Mouse (Mus musculus): ENCODE results near the gene Pde3b. TPM values are rescaled to one million over a fixed set of nuclear protein-coding genes. Genes with fewer than 3 reads are reported as not detected.

The Pde3b gene
- polyA plus RNA-seq, 1 experiment: 2.6 TPM

- TF ChIP-seq POLR2A (IDR thresholded peaks at IDR 0.05; ENCODE audit: low read depth, low read length) (no peak), CTCF (IDR thresholded peaks at IDR 0.05; ENCODE audit: extremely low read depth, insufficient read length, insufficient replicate concordance, low read depth, low read length) (no peak)
- H3K36me3 ChIP-seq (ENCODE audit: control insufficient read depth, insufficient read depth, low read length): no peaks in the 10 kb centered on the region; the same call in 1 of the 2 replicates
- 72% methylated on average over 1 of the region's 1 CpGs for WGBS
- H3K27me3 ChIP-seq (ENCODE audit: control insufficient read depth, insufficient read depth, low read length): no peaks in the 10 kb centered on the region
- H3K4me1 ChIP-seq (ENCODE audit: control insufficient read depth, insufficient read depth, insufficient read length, low read length): 0 out of 2 replicates have a peak, but pooled peaks cover 2% of the 10 kb centered on the region
- H3K4me3 ChIP-seq (ENCODE audit: low read depth, low read length): no peak overlapping the region
- H3K27ac ChIP-seq (ENCODE audit: insufficient read depth, low read depth, low read length): no peak overlapping the region
Observed at GRCm38 (mm10) chr7:114454858-114455257, 39.8 kb downstream of the Pde3b start.

- no peaks in the 10 kb centered on the region; the same call in 1 of the 2 replicates for H3K36me3 ChIP-seq (ENCODE audit: control insufficient read depth, insufficient read depth, low read length)
- 0 out of 2 replicates have a peak, but pooled peaks cover 2% of the 10 kb centered on the region for H3K4me1 ChIP-seq (ENCODE audit: control insufficient read depth, insufficient read depth, insufficient read length, low read length)
- TF ChIP-seq CTCF (IDR thresholded peaks at IDR 0.05; ENCODE audit: extremely low read depth, insufficient read length, insufficient replicate concordance, low read depth, low read length): no peak
- no peak for TF ChIP-seq POLR2A (IDR thresholded peaks at IDR 0.05; ENCODE audit: low read depth, low read length)
- 84% methylated on average over 4 of the region's 4 CpGs for WGBS
- H3K27me3 ChIP-seq (ENCODE audit: control insufficient read depth, insufficient read depth, low read length): no peaks in the 10 kb centered on the region
- H3K27ac ChIP-seq (ENCODE audit: insufficient read depth, low read depth, low read length): no peak overlapping the region
- H3K4me3 ChIP-seq (ENCODE audit: low read depth, low read length): no peak overlapping the region
Observed at GRCm38 (mm10) chr7:114456904-114457303, 41.8 kb downstream of the Pde3b start.

GRCm38 (mm10) chr7:114459909-114460308 lies 44.8 kb downstream of the Pde3b start:
- H3K27me3 ChIP-seq (ENCODE audit: control insufficient read depth, insufficient read depth, low read length): no peaks in the 10 kb centered on the region
- H3K27ac ChIP-seq (ENCODE audit: insufficient read depth, low read depth, low read length): no peak overlapping the region
- TF ChIP-seq POLR2A (IDR thresholded peaks at IDR 0.05; ENCODE audit: low read depth, low read length): no peak
- TF ChIP-seq CTCF (IDR thresholded peaks at IDR 0.05; ENCODE audit: extremely low read depth, insufficient read length, insufficient replicate concordance, low read depth, low read length): no peak
- H3K4me1 ChIP-seq (ENCODE audit: control insufficient read depth, insufficient read depth, insufficient read length, low read length): no peaks in the 10 kb centered on the region
- H3K36me3 ChIP-seq (ENCODE audit: control insufficient read depth, insufficient read depth, low read length): no peaks in the 10 kb centered on the region; the same call in 1 of the 2 replicates
- 78% methylated on average over 1 of the region's 1 CpGs for WGBS
- H3K4me3 ChIP-seq (ENCODE audit: low read depth, low read length): no peak overlapping the region

GRCm38 (mm10) chr7:114461727-114462126 lies 46.6 kb downstream of the Pde3b start:
- H3K27ac ChIP-seq (ENCODE audit: insufficient read depth, low read depth, low read length): no peak overlapping the region
- no peaks in the 10 kb centered on the region; the same call in 1 of the 2 replicates for H3K36me3 ChIP-seq (ENCODE audit: control insufficient read depth, insufficient read depth, low read length)
- TF ChIP-seq CTCF (IDR thresholded peaks at IDR 0.05; ENCODE audit: extremely low read depth, insufficient read length, insufficient replicate concordance, low read depth, low read length) (no peak), POLR2A (IDR thresholded peaks at IDR 0.05; ENCODE audit: low read depth, low read length) (no peak)
- H3K4me1 ChIP-seq (ENCODE audit: control insufficient read depth, insufficient read depth, insufficient read length, low read length): no peaks in the 10 kb centered on the region
- no peaks in the 10 kb centered on the region for H3K27me3 ChIP-seq (ENCODE audit: control insufficient read depth, insufficient read depth, low read length)
- H3K4me3 ChIP-seq (ENCODE audit: low read depth, low read length): no peak overlapping the region
- WGBS: 54% methylated on average over 2 of the region's 2 CpGs

- no peaks in the 10 kb centered on the region for H3K36me3 ChIP-seq (ENCODE audit: control insufficient read depth, insufficient read depth, low read length)
- no peak overlapping the region for H3K27ac ChIP-seq (ENCODE audit: insufficient read depth, low read depth, low read length)
- no peak overlapping the region for H3K4me3 ChIP-seq (ENCODE audit: low read depth, low read length)
- H3K4me1 ChIP-seq (ENCODE audit: control insufficient read depth, insufficient read depth, insufficient read length, low read length): no peaks in the 10 kb centered on the region
- no peak for TF ChIP-seq POLR2A (IDR thresholded peaks at IDR 0.05; ENCODE audit: low read depth, low read length)
- TF ChIP-seq CTCF (IDR thresholded peaks at IDR 0.05; ENCODE audit: extremely low read depth, insufficient read length, insufficient replicate concordance, low read depth, low read length): no peak
- WGBS: 88% methylated on average over 3 of the region's 3 CpGs
- no peaks in the 10 kb centered on the region for H3K27me3 ChIP-seq (ENCODE audit: control insufficient read depth, insufficient read depth, low read length)
Observed at GRCm38 (mm10) chr7:114466358-114466757, 51.3 kb downstream of the Pde3b start.

GRCm38 (mm10) chr7:114472471-114472870 lies 57.4 kb downstream of the Pde3b start:
- H3K4me3 ChIP-seq (ENCODE audit: low read depth, low read length): no peak overlapping the region
- no peaks in the 10 kb centered on the region for H3K27me3 ChIP-seq (ENCODE audit: control insufficient read depth, insufficient read depth, low read length)
- WGBS: 39% methylated on average over 2 of the region's 2 CpGs
- no peaks in the 10 kb centered on the region for H3K36me3 ChIP-seq (ENCODE audit: control insufficient read depth, insufficient read depth, low read length)
- no peak overlapping the region for H3K27ac ChIP-seq (ENCODE audit: insufficient read depth, low read depth, low read length)
- TF ChIP-seq CTCF (IDR thresholded peaks at IDR 0.05; ENCODE audit: extremely low read depth, insufficient read length, insufficient replicate concordance, low read depth, low read length) (no peak), POLR2A (IDR thresholded peaks at IDR 0.05; ENCODE audit: low read depth, low read length) (no peak)
- H3K4me1 ChIP-seq (ENCODE audit: control insufficient read depth, insufficient read depth, insufficient read length, low read length): no peaks in the 10 kb centered on the region

GRCm38 (mm10) chr7:114474889-114475288 lies 59.8 kb downstream of the Pde3b start:
- TF ChIP-seq POLR2A (IDR thresholded peaks at IDR 0.05; ENCODE audit: low read depth, low read length) (no peak), CTCF (IDR thresholded peaks at IDR 0.05; ENCODE audit: extremely low read depth, insufficient read length, insufficient replicate concordance, low read depth, low read length) (no peak)
- WGBS: 70% methylated on average over 1 of the region's 1 CpGs
- Histone ChIP-seq H3K4me3 (ENCODE audit: low read depth, low read length) (no peak overlapping the region), H3K27me3 (ENCODE audit: control insufficient read depth, insufficient read depth, low read length) (no peaks in the 10 kb centered on the region), H3K27ac (ENCODE audit: insufficient read depth, low read depth, low read length) (no peak overlapping the region), H3K4me1 (ENCODE audit: control insufficient read depth, insufficient read depth, insufficient read length, low read length) (no peaks in the 10 kb centered on the region; the same call in 1 of the 2 replicates), H3K36me3 (ENCODE audit: control insufficient read depth, insufficient read depth, low read length) (no peaks in the 10 kb centered on the region)
